Mouse (Mus musculus) spleen, adult 2 months (tissue): ENCODE measurements around the gene Dnah11.

Experiments used
- CTCF ChIP-seq: fragments of 200-500 bp; IDR thresholded peaks from 2 replicates; pipeline ENCODE4 v1.5.1; 2011; ENCODE audit warnings: mild to moderate bottlenecking, inconsistent platforms; ENCODE audit not compliant: insufficient read depth, insufficient read length, insufficient replicate concordance; ENCODE audit errors: extremely low read depth
- POLR2A ChIP-seq: fragments of 200-500 bp; IDR thresholded peaks from 2 replicates; pipeline ENCODE4 v1.6.1; 2011; ENCODE audit warnings: low read depth, low read length, inconsistent platforms

GRCm38 (mm10) chr12:117962698-117963097 is 236.1 kb downstream of the Dnah11 start:
- TF ChIP-seq CTCF (no peak), POLR2A (no peak)
